ENCODE assay signal across 27 mouse cellular contexts in genomic region chr11:69968793-69969192, GRCm38 (mm10). TPM values are rescaled to one million over a fixed set of nuclear protein-coding genes. Genes with fewer than 3 reads are reported as not detected.
DNase-seq lines count a peak whose midpoint lies in the region; ATAC-seq and TF ChIP-seq lines count a peak whose summit lies in the region.
"Had no signal": no experiment of that assay in that cellular context is flagged by ENCODE, and none has a peak within 500 bp of the region (broad histone marks: within the 10 kb centered on the region; RNA-seq: fewer than 3 reads in every experiment).

No protein-coding gene starts in this region.

- peaks cover 12% of the 10 kb centered on the region for H3K27me3 ChIP-seq in kidney, postnatal 0 days (ENCODE audit: insufficient read depth, low read length)
- peaks cover 26% of the 10 kb centered on the region for H3K27me3 ChIP-seq in intestine, embryonic 15.5 days (replicated peaks)
- no peaks in the 10 kb centered on the region for H3K27me3 ChIP-seq in small intestine, adult 2 months (ENCODE audit: control insufficient read depth, insufficient read depth, low read length)

- no peaks in the 10 kb centered on the region for H3K4me1 ChIP-seq in kidney, postnatal 0 days (replicated peaks; ENCODE audit: insufficient read depth, low read length)
- H3K4me1 ChIP-seq in intestine, embryonic 15.5 days (replicated peaks), result no peaks in the 10 kb centered on the region; the same call in 1 of the 2 replicates
- peaks cover 14% of the 10 kb centered on the region; the same call in 1 of the 2 replicates for H3K4me1 ChIP-seq in small intestine, adult 2 months (ENCODE audit: control insufficient read depth, insufficient read depth, insufficient read length, low read length)

- no peak overlapping the region for H3K4me3 ChIP-seq in kidney, postnatal 0 days (replicated peaks; ENCODE audit: low read depth, low read length)
- H3K4me3 ChIP-seq in intestine, embryonic 15.5 days (replicated peaks), result no peak overlapping the region
- peak overlapping the region; percentile 51 for H3K4me3 ChIP-seq in small intestine, adult 2 months (ENCODE audit: low read depth, low read length)
- H3K4me3 ChIP-seq: embryonic facial prominence, embryonic 12.5 days; embryonic facial prominence, embryonic 15.5 days; heart, adult 2 months; heart, embryonic 10.5 days; heart, embryonic 13.5 days had no signal

- H3K9ac ChIP-seq in kidney, postnatal 0 days (ENCODE audit: low read depth, low read length), result no peak overlapping the region
- H3K9ac ChIP-seq in intestine, embryonic 15.5 days, result no peak overlapping the region; the same call in 1 of the 2 replicates
- H3K9ac ChIP-seq: embryonic facial prominence, embryonic 12.5 days; embryonic facial prominence, embryonic 15.5 days; forebrain, postnatal 0 days; heart, embryonic 13.5 days; hindbrain, embryonic 14.5 days had no signal

- H3K36me3 ChIP-seq in kidney, postnatal 0 days (ENCODE audit: insufficient read depth, low read length), result peaks cover 8% of the 10 kb centered on the region
- H3K36me3 ChIP-seq in intestine, embryonic 15.5 days, result peaks cover 16% of the 10 kb centered on the region
- peaks cover 38% of the 10 kb centered on the region for H3K36me3 ChIP-seq in small intestine, adult 2 months (ENCODE audit: control insufficient read depth, insufficient read depth, low read length)

- intact Hi-C loops in left cerebral cortex, postnatal 14 days (cut with DNase I), result no loop called here

- H3K27ac ChIP-seq in kidney, postnatal 0 days, result no peak overlapping the region
- H3K27ac ChIP-seq in intestine, embryonic 15.5 days, result peak overlapping the region; percentile 81
- peak overlapping the region; percentile 99 for H3K27ac ChIP-seq in small intestine, adult 2 months (ENCODE audit: insufficient read depth, low read depth, low read length)
- H3K27ac ChIP-seq: embryonic facial prominence, embryonic 12.5 days; embryonic facial prominence, embryonic 15.5 days; heart, adult 2 months; heart, embryonic 10.5 days; heart, embryonic 13.5 days; hindbrain, embryonic 14.5 days; hindbrain, postnatal 0 days had no signal

- ATAC-seq in kidney, postnatal 0 days (replicated peaks; ENCODE audit: low FRiP score, low read depth), result 0 out of 2 replicates have a peak, but pooled peaks have one; percentile 14
- peak; percentile 52 for ATAC-seq in intestine, embryonic 15.5 days
- ATAC-seq: activated CD4-positive, CD25-positive, alpha-beta regulatory T cell, adult 4 months; CD4-positive, CD25-positive, alpha-beta regulatory T cell, adult 4 months; forebrain, embryonic 14.5 days; forebrain, postnatal 0 days; hindbrain, postnatal 0 days had no signal

- TF ChIP-seq POLR2A in small intestine, adult 2 months (IDR thresholded peaks at IDR 0.05; ENCODE audit: low read depth, low read length), result no peak

- 74% methylated on average over 4 of the region's 4 CpGs for WGBS in kidney, postnatal 0 days
- 55% methylated on average over 4 of the region's 4 CpGs for WGBS in intestine, embryonic 15.5 days
- WGBS in small intestine, adult 2 months, result 23% methylated on average over 4 of the region's 4 CpGs

- H3K9me3 ChIP-seq in kidney, postnatal 0 days (replicated peaks; ENCODE audit: low read length), result no peaks in the 10 kb centered on the region
- no peaks in the 10 kb centered on the region for H3K9me3 ChIP-seq in intestine, embryonic 15.5 days
- H3K9me3 ChIP-seq: embryonic facial prominence, embryonic 12.5 days; embryonic facial prominence, embryonic 15.5 days; heart, embryonic 10.5 days; heart, embryonic 13.5 days had no signal

- no peak for TF ChIP-seq CTCF in kidney, postnatal 0 days (IDR thresholded peaks at IDR 0.05; ENCODE audit: low read depth)
- TF ChIP-seq CTCF in small intestine, adult 2 months (IDR thresholded peaks at IDR 0.05; ENCODE audit: extremely low read depth, insufficient read length, insufficient replicate concordance, low read depth, low read length), result no peak

- no peak overlapping the region for H3K4me2 ChIP-seq in kidney, postnatal 0 days (ENCODE audit: low read length)
- H3K4me2 ChIP-seq in intestine, embryonic 15.5 days (replicated peaks), result peak overlapping the region; percentile 62
- H3K4me2 ChIP-seq: embryonic facial prominence, embryonic 12.5 days; embryonic facial prominence, embryonic 15.5 days; heart, embryonic 13.5 days; hindbrain, embryonic 14.5 days had no signal

- DNase-seq in kidney, postnatal 0 days (ENCODE audit: low spot score), result no peak
- no peak for DNase-seq in kidney, adult 11 months
- no peak for DNase-seq in gastrocnemius, postnatal 10 days
- DNase-seq in left cerebral cortex, postnatal 14 days (ENCODE audit: low spot score in 2 of 2), result no peak
- DNase-seq: adrenal gland, postnatal 10 days; adrenal gland, postnatal 36 days; cerebellum, adult 18-20 months; cerebellum, adult 9-10 months; cerebellum, postnatal 14 days; forebrain, postnatal 0 days; gastrocnemius, postnatal 36 days; heart, adult 2 months; heart, postnatal 14 days; heart, postnatal 4 days had no signal

RNA-seq across cellular contexts. Expression of gene Cldn7, which starts 4.2 kb away (rescaled TPM):
- 238 and 246 TPM in 2 replicates for polyA plus RNA-seq in kidney, postnatal 0 days (2015; fragmentation: Nextera tagmentation; extraction: Ambion mirVana)
- polyA plus RNA-seq in intestine, embryonic 15.5 days (2015; fragmentation: Nextera tagmentation; extraction: Ambion mirVana), result 977 and 1,030 TPM in 2 replicates
- polyA plus RNA-seq in small intestine, adult 2 months (2012; rRNA removed), result 521 and 1,844 TPM in 2 replicates
- under 1 TPM in 1 of 2 experiments, not detected in 1; 0.38 TPM for total RNA-seq in gastrocnemius, postnatal 10 days (2021)
- not detected for total RNA-seq in left cerebral cortex, postnatal 14 days (2021)
- total RNA-seq: forebrain, postnatal 0 days; gastrocnemius, adult 8-10 months; gastrocnemius, postnatal 36 days; granulocyte monocyte progenitor cell, adult 5-6 weeks; heart, adult 2 months; hindbrain, postnatal 0 days had no signal
- polyA plus RNA-seq: activated CD4-positive, CD25-positive, alpha-beta regulatory T cell, adult 4 months; CD4-positive, CD25-positive, alpha-beta regulatory T cell, adult 4 months; forebrain, embryonic 14.5 days had no signal

RNA-seq across cellular contexts. Expression of gene Ctdnep1, which starts 12.2 kb away (rescaled TPM):
- polyA plus RNA-seq in kidney, postnatal 0 days (2015; fragmentation: Nextera tagmentation; extraction: Ambion mirVana), result 28.3 and 29.1 TPM in 2 replicates
- polyA plus RNA-seq in intestine, embryonic 15.5 days (2015; fragmentation: Nextera tagmentation; extraction: Ambion mirVana), result 23.2 and 26.3 TPM in 2 replicates
- polyA plus RNA-seq in small intestine, adult 2 months (2012; rRNA removed), result 59.7 and 116 TPM in 2 replicates
- total RNA-seq in gastrocnemius, postnatal 10 days (2021), result 100 to 1,000 TPM; 237 to 249 TPM
- total RNA-seq in left cerebral cortex, postnatal 14 days (2021), result 100 to 1,000 TPM; 115 TPM

RNA-seq across cellular contexts. Expression of gene Elp5, which starts 13.5 kb away (rescaled TPM):
- polyA plus RNA-seq in kidney, postnatal 0 days (2015; fragmentation: Nextera tagmentation; extraction: Ambion mirVana), result 97.3 and 97.9 TPM in 2 replicates
- polyA plus RNA-seq in intestine, embryonic 15.5 days (2015; fragmentation: Nextera tagmentation; extraction: Ambion mirVana), result 102 and 105 TPM in 2 replicates
- 24.4 and 37.8 TPM in 2 replicates for polyA plus RNA-seq in small intestine, adult 2 months (2012; rRNA removed)
- total RNA-seq in gastrocnemius, postnatal 10 days (2021), result 10 to 100 TPM; 46.9 to 53.2 TPM
- 100 to 1,000 TPM; 103 to 107 TPM for total RNA-seq in left cerebral cortex, postnatal 14 days (2021)

RNA-seq across cellular contexts. Expression of gene Slc2a4, which starts 20.8 kb away (rescaled TPM):
- 21.4 and 23.1 TPM in 2 replicates for polyA plus RNA-seq in kidney, postnatal 0 days (2015; fragmentation: Nextera tagmentation; extraction: Ambion mirVana)
- 20.4 and 21.8 TPM in 2 replicates for polyA plus RNA-seq in intestine, embryonic 15.5 days (2015; fragmentation: Nextera tagmentation; extraction: Ambion mirVana)
- polyA plus RNA-seq in small intestine, adult 2 months (2012; rRNA removed), result 11.2 and 12.9 TPM in 2 replicates
- total RNA-seq in gastrocnemius, postnatal 10 days (2021), result 100 to 1,000 TPM; 128 to 165 TPM
- total RNA-seq in left cerebral cortex, postnatal 14 days (2021), result 1 to 10 TPM; 1.9 to 2.4 TPM
- total RNA-seq: granulocyte monocyte progenitor cell, adult 5-6 weeks had no signal
- polyA plus RNA-seq: activated CD4-positive, CD25-positive, alpha-beta regulatory T cell, adult 4 months; CD4-positive, CD25-positive, alpha-beta regulatory T cell, adult 4 months had no signal

RNA-seq across cellular contexts. Expression of gene Gabarap, which starts 22.1 kb away (rescaled TPM):
- polyA plus RNA-seq in kidney, postnatal 0 days (2015; fragmentation: Nextera tagmentation; extraction: Ambion mirVana), result 626 TPM in 2 replicates
- 529 and 559 TPM in 2 replicates for polyA plus RNA-seq in intestine, embryonic 15.5 days (2015; fragmentation: Nextera tagmentation; extraction: Ambion mirVana)
- polyA plus RNA-seq in small intestine, adult 2 months (2012; rRNA removed), result 211 and 564 TPM in 2 replicates
- total RNA-seq in gastrocnemius, postnatal 10 days (2021), result 100 to 1,000 TPM; 195 to 228 TPM
- 100 to 1,000 TPM; 213 to 217 TPM for total RNA-seq in left cerebral cortex, postnatal 14 days (2021)
